In the genomic region with DNA sequence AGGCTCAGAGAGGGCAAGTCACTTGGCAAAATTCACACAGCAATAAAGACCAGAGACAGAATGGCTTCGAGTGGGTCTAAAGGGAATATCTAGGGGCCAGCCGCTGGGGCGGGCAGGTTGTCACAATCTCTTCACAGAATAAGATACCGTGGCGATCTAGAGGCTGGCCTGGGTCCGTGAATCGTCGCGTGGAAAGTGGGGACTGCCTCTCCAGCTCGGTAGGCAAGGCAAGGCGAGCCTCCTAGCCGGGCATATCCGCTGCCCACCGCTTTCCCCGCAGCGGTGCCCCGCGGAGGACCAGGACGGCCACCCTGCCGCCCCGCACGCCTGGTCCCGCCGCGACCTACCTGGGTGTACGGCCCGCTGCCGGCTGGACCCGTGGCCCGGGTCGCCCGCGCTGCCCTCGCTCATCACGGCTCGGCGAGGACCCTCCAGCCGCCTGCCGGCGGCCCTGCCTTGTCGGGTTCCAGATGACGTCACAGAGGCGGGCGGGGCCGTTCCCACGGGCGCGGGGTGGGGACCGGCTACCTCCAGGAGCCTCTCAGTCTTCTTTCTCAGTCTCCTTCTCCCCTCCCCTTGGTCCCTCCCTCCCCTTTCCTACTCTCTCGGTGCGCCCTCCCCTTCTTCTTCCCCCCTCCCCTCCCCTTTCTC, we compare ENCODE assay signal across 8 mouse cellular contexts. TPM values are rescaled to one million over a fixed set of nuclear protein-coding genes. Genes with fewer than 3 reads are reported as not detected.
DNase-seq lines count a peak whose midpoint lies in the region; ATAC-seq and TF ChIP-seq lines count a peak whose summit lies in the region.

TSS of gene Tmc7 (minus strand) at position 480 of the 651 bp plus-strand sequence.

- no peak for TF ChIP-seq CTCF in lung, postnatal 0 days (IDR thresholded peaks at IDR 0.05)

- peak within 1 kb of the TSS; percentile 80 for H3K27ac ChIP-seq in forebrain, embryonic 16.5 days (ENCODE audit: low read length)
- no peak within 1 kb of the TSS for H3K27ac ChIP-seq in lung, postnatal 0 days (ENCODE audit: low read length)

- H3K4me1 ChIP-seq in forebrain, embryonic 16.5 days (replicated peaks; ENCODE audit: control insufficient read depth, insufficient read depth, low read length): peaks cover 17% of the 10 kb centered on the region
- peaks cover 5% of the 10 kb centered on the region; the same call in 1 of the 2 replicates for H3K4me1 ChIP-seq in lung, postnatal 0 days (ENCODE audit: insufficient read depth, low read depth, low read length)

- ATAC-seq in forebrain, embryonic 16.5 days: peak; percentile 90
- ATAC-seq in lung, postnatal 0 days: peak; percentile 82

- no peaks in the 10 kb centered on the region for H3K27me3 ChIP-seq in forebrain, embryonic 16.5 days (replicated peaks; ENCODE audit: control insufficient read depth, insufficient read depth, low read length)
- H3K27me3 ChIP-seq in lung, postnatal 0 days (replicated peaks; ENCODE audit: insufficient read depth, low read length): no peaks in the 10 kb centered on the region

- H3K9me3 ChIP-seq in forebrain, embryonic 16.5 days (ENCODE audit: control insufficient read depth, low read length): no peaks in the 10 kb centered on the region
- H3K9me3 ChIP-seq in lung, postnatal 0 days (ENCODE audit: low read length): no peaks in the 10 kb centered on the region

- 0 out of 2 replicates have a peak, but pooled peaks cover 3% of the 10 kb centered on the region for H3K36me3 ChIP-seq in forebrain, embryonic 16.5 days (ENCODE audit: control insufficient read depth, insufficient read depth)
- no peaks in the 10 kb centered on the region for H3K36me3 ChIP-seq in lung, postnatal 0 days (ENCODE audit: insufficient read depth, low read length)

- no peak for TF ChIP-seq EP300 in lung, postnatal 0 days (IDR thresholded peaks at IDR 0.05)

- intact Hi-C loops in heart, postnatal 14 days (cut with DNase I): no loop called here

- WGBS in forebrain, embryonic 16.5 days: under 1% methylated on average over 46 of the region's 51 CpGs
- WGBS in lung, postnatal 0 days: 2% methylated on average over 41 of the region's 51 CpGs

- H3K4me3 ChIP-seq in forebrain, embryonic 16.5 days (replicated peaks; ENCODE audit: low read length): peak within 1 kb of the TSS; percentile 81
- H3K4me3 ChIP-seq in lung, postnatal 0 days (ENCODE audit: low read depth, low read length): peak within 1 kb of the TSS; percentile 51

- peak; percentile 58 for DNase-seq in R1 (ENCODE audit: low read depth, low spot score)
- peak; percentile 87 to 89 for DNase-seq in cerebellum, adult 18-20 months
- peak; percentile 75 for DNase-seq in heart, postnatal 14 days
- DNase-seq in layer of hippocampus, postnatal 10 days (ENCODE audit: low spot score in 2 of 2): peak; percentile 81 to 86
- DNase-seq in lung, postnatal 0 days (ENCODE audit: low spot score): peak; percentile 78
- DNase-seq in right cerebral cortex, postnatal 10 days (ENCODE audit: low spot score in 2 of 2): peak; percentile 89 to 91
- peak; percentile 84 for DNase-seq in urinary bladder, postnatal 14 days (ENCODE audit: low spot score)

- H3K4me2 ChIP-seq in forebrain, embryonic 16.5 days (ENCODE audit: low read length): peak within 1 kb of the TSS; percentile 76
- H3K4me2 ChIP-seq in lung, postnatal 0 days (replicated peaks; ENCODE audit: low read depth, low read length): peak within 1 kb of the TSS; percentile 95

- peak within 1 kb of the TSS; percentile 95 for H3K9ac ChIP-seq in forebrain, embryonic 16.5 days (replicated peaks; ENCODE audit: low read depth, low read length)
- peak within 1 kb of the TSS; percentile 45 for H3K9ac ChIP-seq in lung, postnatal 0 days (replicated peaks; ENCODE audit: low read depth)

RNA-seq across cellular contexts. Expression of gene Tmc7, which starts in this region (rescaled TPM):
- polyA plus RNA-seq in forebrain, embryonic 16.5 days (2015; fragmentation: Nextera tagmentation; extraction: Ambion mirVana): 8.5 and 9.7 TPM in 2 replicates
- 1 to 10 TPM; 8.6 to 9.6 TPM for total RNA-seq in heart, postnatal 14 days (2021)
- total RNA-seq in layer of hippocampus, postnatal 10 days (2021): 10 to 100 TPM; 18.6 to 19.4 TPM
- 2.0 and 2.4 TPM in 2 replicates for polyA plus RNA-seq in lung, postnatal 0 days (2015; fragmentation: Nextera tagmentation; extraction: Ambion mirVana)
